Mouse (Mus musculus): ENCODE data around the gene Grpel1.

The Grpel1 gene

GRCm38 (mm10) chr5:36461231-36461630, 3.6 kb upstream of the Grpel1 start:
- DNase-seq (ENCODE audit: low spot score in 2 of 2) = no peak

DNA sequence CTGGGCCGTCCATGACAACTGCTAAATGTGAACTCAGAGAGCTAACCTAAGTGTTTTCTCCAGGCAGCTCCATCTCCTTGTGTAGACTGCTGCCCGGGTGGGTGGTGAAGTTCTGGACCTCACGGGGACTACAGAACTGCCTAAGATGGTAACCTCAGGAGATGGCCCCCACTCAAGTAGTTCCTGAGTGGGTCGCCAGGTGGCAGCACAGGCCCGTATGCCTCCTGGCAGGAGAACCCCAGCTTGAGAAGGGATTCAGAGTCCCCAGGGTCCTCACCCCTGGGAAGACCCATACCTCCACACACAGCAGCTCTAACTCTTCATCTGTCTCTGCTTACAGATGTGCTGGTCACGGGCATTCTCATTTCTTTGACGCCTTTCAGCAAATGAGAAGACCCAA, 2.0 kb upstream of the Grpel1 start:
- peak; percentile 48 to 74 for DNase-seq (ENCODE audit: low spot score in 2 of 2)

GRCm38 (mm10) chr5:36463391-36463790, 1.4 kb upstream of the Grpel1 start:
- no peak for DNase-seq (ENCODE audit: low spot score in 2 of 2)

- DNase-seq (ENCODE audit: low spot score in 2 of 2) = no peak
Measured at GRCm38 (mm10) chr5:36465889-36466288, 1.1 kb downstream of the Grpel1 start.

DNA sequence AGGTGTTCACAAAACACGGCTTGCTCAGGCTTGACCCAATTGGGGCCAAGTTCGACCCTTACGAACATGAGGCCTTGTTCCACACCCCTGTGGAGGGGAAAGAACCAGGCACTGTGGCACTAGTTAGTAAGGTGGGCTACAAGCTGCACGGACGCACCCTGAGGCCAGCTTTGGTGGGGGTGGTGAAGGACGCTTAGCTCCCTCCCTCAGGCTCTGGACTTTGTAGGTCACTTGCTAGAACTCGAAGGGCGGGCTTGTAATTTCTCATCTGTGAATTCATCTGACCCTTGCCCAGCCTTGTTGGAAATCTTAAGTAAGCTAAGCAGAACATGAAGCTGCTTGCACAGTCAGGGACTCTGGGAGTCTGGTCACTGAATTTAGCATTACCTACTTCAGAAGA, 6.4 kb downstream of the Grpel1 start:
- no peak for DNase-seq (ENCODE audit: low spot score in 2 of 2)

GRCm38 (mm10) chr5:36472876-36473655, 8.3 kb downstream of the Grpel1 start:
- DNase-seq (ENCODE audit: low spot score in 2 of 2) = no peak

GRCm38 (mm10) chr5:36474283-36474682, 9.5 kb downstream of the Grpel1 start:
- DNase-seq (ENCODE audit: low spot score in 2 of 2) = peak in 1 of 2 experiments; percentile 55

DNA sequence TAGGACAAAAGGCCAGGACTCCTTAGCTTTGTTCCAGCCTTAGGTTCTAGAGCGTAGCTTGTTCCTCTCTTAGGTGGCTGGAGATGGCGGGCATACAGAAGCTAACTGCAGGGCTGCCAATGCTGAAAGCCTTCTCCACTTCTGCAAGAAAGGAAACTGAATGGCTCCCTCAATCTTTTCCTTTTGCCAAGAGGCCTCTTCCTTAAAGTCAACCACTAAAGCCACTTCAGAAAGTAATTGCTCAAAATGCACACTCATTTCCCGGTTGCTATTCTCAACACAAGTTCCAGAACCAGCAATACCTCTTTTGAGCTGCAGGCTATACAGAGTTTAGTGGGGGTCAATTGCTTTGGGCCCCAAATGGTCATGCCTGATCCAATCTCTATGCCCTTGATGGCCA, 12.7 kb downstream of the Grpel1 start:
- no peak for DNase-seq (ENCODE audit: low spot score in 2 of 2)

- DNase-seq (ENCODE audit: low spot score in 2 of 2) = no peak
Measured at GRCm38 (mm10) chr5:36478540-36479420, 14.0 kb downstream of the Grpel1 start.

GRCm38 (mm10) chr5:36479735-36480134, 14.9 kb downstream of the Grpel1 start:
- no peak for DNase-seq (ENCODE audit: low spot score in 2 of 2)

- no peak for DNase-seq (ENCODE audit: low spot score in 2 of 2)
Measured at GRCm38 (mm10) chr5:36480398-36480797, 15.6 kb downstream of the Grpel1 start.

DNA sequence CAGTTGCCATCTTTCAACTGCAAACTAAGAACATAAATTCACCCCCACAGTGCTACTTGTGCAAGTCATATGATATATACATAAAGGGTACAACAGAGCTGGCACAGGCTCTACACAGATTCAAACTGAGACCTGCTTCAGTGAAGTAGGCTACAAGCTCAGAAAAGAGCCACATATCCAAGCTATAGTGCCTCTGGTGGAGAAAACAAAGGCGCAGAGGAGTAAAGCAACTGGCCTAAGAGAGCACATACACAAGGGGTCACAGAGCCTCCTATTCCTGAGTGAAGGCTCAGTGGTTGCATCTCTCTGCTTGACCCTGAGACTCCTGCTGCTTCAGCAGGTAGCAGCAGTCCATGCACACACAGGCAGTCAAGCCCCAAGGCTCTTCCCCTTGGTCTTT, 16.3 kb downstream of the Grpel1 start:
- DNase-seq (ENCODE audit: low spot score in 2 of 2) = no peak

- DNase-seq (ENCODE audit: low spot score in 2 of 2) = peak; percentile 28 to 37
Measured at GRCm38 (mm10) chr5:36483203-36484101, 18.7 kb downstream of the Grpel1 start.

GRCm38 (mm10) chr5:36484171-36484990, 19.6 kb downstream of the Grpel1 start, which contains the start of the genes Tada2b and Ccdc96:
TSS of gene Tada2b (minus strand) at chr5:36484285.
TSS of gene Ccdc96 (plus strand) at chr5:36484588.
- peak; percentile 97 to 98 for DNase-seq (ENCODE audit: low spot score in 2 of 2)

DNA sequence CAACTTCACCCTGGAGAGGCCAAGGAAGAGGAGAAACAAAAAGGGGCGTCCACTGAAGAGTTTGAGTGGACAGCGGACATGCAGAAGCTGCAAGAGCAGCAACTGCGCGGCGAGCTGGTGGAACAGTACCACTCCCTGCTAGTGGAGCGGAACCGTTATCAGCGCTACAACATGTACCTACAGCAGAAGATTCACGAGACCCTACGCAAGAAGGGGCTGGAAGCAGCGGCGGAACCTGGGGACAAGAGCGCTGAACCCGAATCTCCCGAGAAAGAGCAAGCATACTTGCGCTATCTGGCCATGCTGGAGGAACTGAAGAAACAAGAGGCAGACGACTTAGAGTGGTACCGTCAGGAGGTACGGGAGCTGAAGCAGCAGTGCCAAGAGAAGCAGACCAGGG, 20.5 kb downstream of the Grpel1 start:
- no peak for DNase-seq (ENCODE audit: low spot score in 2 of 2)

DNA sequence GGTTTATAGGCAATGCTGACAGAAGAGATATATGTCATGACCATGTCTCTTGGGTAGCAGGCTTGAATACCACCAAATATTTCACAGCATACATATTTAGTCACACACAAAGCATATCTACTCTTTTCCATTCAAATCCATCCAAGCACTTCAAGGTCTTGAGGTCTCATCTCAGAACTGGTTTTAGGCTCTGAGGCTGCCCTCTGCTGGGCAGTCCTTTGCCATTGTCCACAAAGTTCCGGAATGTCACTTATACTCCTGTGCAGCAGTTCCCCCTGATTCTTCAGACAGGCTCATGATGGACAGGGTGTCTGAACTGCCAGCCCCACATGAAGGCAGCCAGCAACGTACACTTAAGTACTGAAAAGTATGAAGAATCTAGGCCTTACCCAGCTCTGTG, 24.4 kb downstream of the Grpel1 start:
- DNase-seq (ENCODE audit: low spot score in 2 of 2) = no peak

DNA sequence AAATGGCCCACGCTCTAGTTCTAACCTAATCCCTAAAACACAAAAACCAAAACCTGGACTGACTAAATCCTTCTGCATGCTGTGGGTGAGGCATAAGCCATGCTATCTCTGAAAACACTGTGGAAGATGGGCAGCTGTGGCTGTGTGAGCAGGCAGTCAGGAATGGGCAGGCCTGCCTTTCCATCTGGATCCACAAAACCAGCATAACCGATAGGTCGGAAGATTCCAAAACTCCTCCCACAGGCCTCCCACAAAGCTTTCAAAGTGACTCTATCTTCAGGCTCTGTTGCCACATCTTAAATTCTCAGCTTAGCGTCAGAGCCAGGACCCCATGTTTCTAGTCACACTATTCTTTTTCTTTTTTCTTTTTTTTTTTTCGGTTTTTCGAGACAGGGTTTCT, 29.1 kb downstream of the Grpel1 start:
- DNase-seq (ENCODE audit: low spot score in 2 of 2) = no peak

DNA sequence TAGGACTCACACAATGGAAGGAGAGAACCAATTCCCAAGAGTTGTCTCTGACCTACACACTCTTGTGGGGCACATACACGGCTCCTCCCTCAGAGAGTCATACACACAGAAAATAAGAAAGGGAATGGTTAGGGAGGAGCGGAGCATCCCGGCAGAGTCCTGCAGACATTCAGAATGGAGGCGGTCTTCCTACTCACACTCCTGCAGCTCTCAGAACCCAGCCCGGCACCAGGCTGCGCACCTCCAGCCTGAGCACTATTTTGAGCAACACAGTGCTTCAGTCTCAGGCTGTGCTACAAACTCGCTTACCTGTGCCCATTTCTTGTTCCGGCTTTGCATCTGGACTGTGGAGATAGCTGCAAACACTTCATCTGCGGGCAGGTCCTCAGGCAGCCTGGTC, 29.9 kb downstream of the Grpel1 start:
- DNase-seq (ENCODE audit: low spot score in 2 of 2) = no peak

GRCm38 (mm10) chr5:36505235-36505634, 40.4 kb downstream of the Grpel1 start:
- DNase-seq (ENCODE audit: low spot score in 2 of 2) = no peak

DNA sequence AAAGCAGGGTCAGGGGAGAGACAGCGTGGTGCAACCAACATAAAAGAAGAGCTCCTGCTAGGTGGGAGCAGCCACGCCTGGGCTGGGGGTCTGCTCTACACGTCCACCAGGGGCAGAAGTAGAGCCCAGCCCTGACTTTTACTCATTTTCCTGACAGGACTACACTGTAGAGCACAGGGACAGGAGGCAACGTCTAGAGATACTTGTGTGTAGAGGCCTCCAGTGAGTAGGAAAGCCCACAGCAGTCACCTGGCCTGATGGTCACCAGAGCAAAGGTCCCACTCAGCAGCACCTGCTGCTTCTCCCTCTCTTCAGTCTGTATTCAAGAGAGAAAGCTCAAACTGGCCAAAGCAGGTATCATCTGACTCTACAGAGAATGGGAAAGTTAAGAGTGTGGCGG, 40.8 kb downstream of the Grpel1 start:
- DNase-seq (ENCODE audit: low spot score in 2 of 2) = no peak

- no peak for DNase-seq (ENCODE audit: low spot score in 2 of 2)
Measured at GRCm38 (mm10) chr5:36508351-36508750, 43.6 kb downstream of the Grpel1 start.

All from frontal cortex, postnatal 14 days (tissue).